Mouse (Mus musculus) CD8-positive naive resting alpha-beta T cell, adult 57 days (primary cell): ENCODE results near the gene Dhrs9. TPM values are rescaled to one million over a fixed set of nuclear protein-coding genes. Genes with fewer than 3 reads are reported as not detected.

Source experiments
- total RNA-seq: library from RNA; stranded (reverse); gene quantifications from one replicate; pipeline ENCODE4 v1.2.4, GENCODE M21; 2023

Gene Dhrs9
- not detected for total RNA-seq

GRCm38 (mm10) chr2:69380281-69380680, at the start of gene Dhrs9:
Gene Dhrs9, plus strand, starts transcription at chr2:69380445.

DNA sequence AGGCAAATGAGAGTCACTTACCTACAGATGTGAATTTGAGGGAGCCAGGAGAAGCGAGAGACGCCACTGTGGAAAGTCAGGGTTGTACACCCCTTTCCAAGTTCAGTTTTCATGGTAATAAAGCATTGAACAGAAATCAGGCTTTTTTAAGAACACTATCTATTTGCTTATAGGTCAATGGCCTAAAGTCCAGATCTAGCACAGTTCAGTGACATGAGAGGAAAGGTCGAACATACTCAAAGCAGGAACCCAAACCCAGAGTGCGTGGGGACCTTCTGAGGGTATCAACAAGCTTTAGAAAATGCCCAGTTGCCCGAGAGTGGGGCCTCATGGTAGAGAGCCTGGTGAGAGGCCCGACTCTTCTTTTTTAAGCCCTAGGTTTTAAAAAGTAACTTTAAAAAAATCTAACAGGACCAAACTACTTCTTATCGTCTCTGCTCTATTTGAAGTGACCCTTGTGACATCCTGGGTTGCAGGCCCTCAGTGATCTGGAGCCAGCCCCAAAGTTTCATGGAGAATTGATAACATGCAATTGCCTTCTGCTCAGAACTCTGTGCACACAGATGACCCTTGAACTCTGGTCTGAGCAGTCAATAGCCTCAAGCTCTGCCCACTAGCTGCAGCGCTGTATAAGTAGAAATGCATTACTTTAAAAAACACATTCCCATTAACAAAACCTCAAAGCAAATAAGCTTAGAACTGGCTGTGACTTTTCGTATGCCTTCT, 37.6 kb upstream of the Dhrs9 start, which contains the start of gene Abcb11:
TSS of gene Abcb11 (minus strand) at position 121 of the 726 bp plus-strand sequence.

Other genes starting within 250 kb of the Dhrs9 start
- not detected for gene Nostrin, start 244.6 kb upstream of the Dhrs9 start, total RNA-seq
- 1.2 TPM for gene Spc25, start 174.3 kb upstream of the Dhrs9 start, total RNA-seq
- not detected for gene G6pc2, start 169.4 kb upstream of the Dhrs9 start, total RNA-seq
- gene Abcb11, start 37.8 kb upstream of the Dhrs9 start, total RNA-seq: not detected
- not detected for gene Lrp2, start 205.6 kb downstream of the Dhrs9 start, total RNA-seq